Mouse (Mus musculus) intestine, embryonic 16.5 days (tissue): ENCODE measurements around the gene 3110040M04Rik. TPM values are rescaled to one million over a fixed set of nuclear protein-coding genes. Genes with fewer than 3 reads are reported as not detected.
"Not testable (repeated sequence)": the region's sequence is repeated elsewhere in the genome, so short reads cannot be mapped to it uniquely, and the experiment has no call there.

ENCODE experiments used
- ATAC-seq: fragments of 200-750 bp; cut with Nextera tagmentation; 2 replicates; pipeline ENCODE4 v1.8.0; 2017; ENCODE audit warnings: moderate TSS enrichment, moderate library complexity
- H3K27ac ChIP-seq: fragments of 300-500 bp; sonication (generic); 2 replicates; pipeline ENCODE4 v1.5.1; 2014; ENCODE audit warnings: mild to moderate bottlenecking, low read length
- H3K27me3 ChIP-seq: fragments of 300-500 bp; sonication (generic); replicated peaks from 2 replicates; pipeline ENCODE4 v1.6.1; 2014; ENCODE audit warnings: low read length, control low read depth, mixed read lengths; ENCODE audit not compliant: control insufficient read depth, insufficient read depth
- H3K36me3 ChIP-seq: fragments of 300-500 bp; sonication (generic); 2 replicates; pipeline ENCODE4 v1.6.1; 2014; ENCODE audit warnings: low read length, control low read depth; ENCODE audit not compliant: control insufficient read depth, insufficient read depth
- H3K4me1 ChIP-seq: fragments of 300-500 bp; sonication (generic); 2 replicates; pipeline ENCODE4 v1.6.1; 2014; ENCODE audit warnings: low read length, control low read depth, mixed read lengths; ENCODE audit not compliant: control insufficient read depth, insufficient read depth
- H3K4me2 ChIP-seq: fragments of 300-500 bp; sonication (generic); 2 replicates; pipeline ENCODE4 v1.6.1; 2014; ENCODE audit warnings: low read depth, low read length, control low read depth
- H3K4me3 ChIP-seq: fragments of 300-500 bp; sonication (generic); 2 replicates; pipeline ENCODE4 v1.5.1; 2014; ENCODE audit warnings: mild to moderate bottlenecking, low read length
- H3K9ac ChIP-seq: fragments of 300-500 bp; sonication (generic); 2 replicates; pipeline ENCODE4 v1.6.1; 2014; ENCODE audit warnings: low read depth, low read length
- H3K9me3 ChIP-seq: fragments of 300-500 bp; sonication (generic); 2 replicates; pipeline ENCODE4 v1.6.1; 2016; ENCODE audit warnings: low read length, control low read depth; ENCODE audit not compliant: control insufficient read depth
- WGBS: fragments of 180-500 bp; shearing (Covaris S2); extraction: QIAGEN DNeasy Blood & Tissue Kit; methylation state at CpG from one replicate; pipeline ENCODE4 v1.1.7; 2014; 5-methylcytosine and 5-hydroxymethylcytosine counted together
- polyA plus RNA-seq: library from polyadenylated mRNA; unstranded; fragments of >200 nt; fragmentation: Nextera tagmentation; extraction: Ambion mirVana; gene quantifications from 2 replicates; pipeline ENCODE4 v1.2.1, GENCODE M21; 2015

The 3110040M04Rik gene
- polyA plus RNA-seq, 1 experiment from 2014 or later = not detected

DNA sequence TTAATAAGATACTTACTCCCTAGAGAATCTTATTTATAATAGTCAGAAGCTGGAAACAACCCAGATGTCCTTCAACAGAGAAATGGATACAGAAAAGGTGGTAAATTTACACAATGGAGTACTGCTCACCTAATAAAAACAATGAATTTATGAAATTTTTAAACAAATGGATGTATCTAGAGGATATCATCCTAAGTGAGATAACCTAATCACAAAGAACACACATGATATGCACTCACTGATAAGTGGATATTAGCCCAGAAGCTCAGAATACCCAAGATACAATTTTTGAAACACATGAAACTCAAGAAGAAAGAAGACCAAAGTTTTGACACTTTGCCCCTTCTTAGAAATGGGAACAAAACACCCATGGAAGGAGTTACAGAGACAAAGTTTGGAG is 5.0 kb downstream of the 3110040M04Rik start:
- ATAC-seq, H3K36me3 ChIP-seq, H3K27me3 ChIP-seq, H3K4me1 ChIP-seq, H3K9ac ChIP-seq, H3K9me3 ChIP-seq, H3K4me2 ChIP-seq, H3K27ac ChIP-seq, H3K4me3 ChIP-seq: not testable (repeated sequence)

GRCm38 (mm10) chr1:151209824-151210355 is 6.0 kb downstream of the 3110040M04Rik start, which contains the start of gene Gm47996:
Gm47996 (plus strand) TSS chr1:151210131.
- not testable (repeated sequence) for H3K4me1 ChIP-seq, H3K9ac ChIP-seq, H3K36me3 ChIP-seq, H3K27me3 ChIP-seq, H3K4me3 ChIP-seq, H3K9me3 ChIP-seq, ATAC-seq, H3K4me2 ChIP-seq, H3K27ac ChIP-seq
- WGBS = 88% methylated on average over 4 of the region's 8 CpGs

GRCm38 (mm10) chr1:151211666-151212065 is 7.7 kb downstream of the 3110040M04Rik start:
- H3K36me3 ChIP-seq, H3K27ac ChIP-seq, H3K9me3 ChIP-seq, H3K4me1 ChIP-seq, H3K4me2 ChIP-seq, H3K9ac ChIP-seq, ATAC-seq, H3K27me3 ChIP-seq, H3K4me3 ChIP-seq: not testable (repeated sequence)
- WGBS = 87% methylated on average over 5 of the region's 5 CpGs

GRCm38 (mm10) chr1:151214862-151215261 is 10.9 kb downstream of the 3110040M04Rik start:
- ATAC-seq = no peak
- Histone ChIP-seq H3K9ac (no peak overlapping the region), H3K4me3 (no peak overlapping the region), H3K27me3 (no peaks in the 10 kb centered on the region), H3K4me2 (no peak overlapping the region), H3K4me1 (peaks cover 7% of the 10 kb centered on the region; the same call in 1 of the 2 replicates), H3K36me3 (no peaks in the 10 kb centered on the region), H3K9me3 (no peaks in the 10 kb centered on the region), H3K27ac (no peak overlapping the region)
- 77% methylated on average over 2 of the region's 2 CpGs for WGBS

DNA sequence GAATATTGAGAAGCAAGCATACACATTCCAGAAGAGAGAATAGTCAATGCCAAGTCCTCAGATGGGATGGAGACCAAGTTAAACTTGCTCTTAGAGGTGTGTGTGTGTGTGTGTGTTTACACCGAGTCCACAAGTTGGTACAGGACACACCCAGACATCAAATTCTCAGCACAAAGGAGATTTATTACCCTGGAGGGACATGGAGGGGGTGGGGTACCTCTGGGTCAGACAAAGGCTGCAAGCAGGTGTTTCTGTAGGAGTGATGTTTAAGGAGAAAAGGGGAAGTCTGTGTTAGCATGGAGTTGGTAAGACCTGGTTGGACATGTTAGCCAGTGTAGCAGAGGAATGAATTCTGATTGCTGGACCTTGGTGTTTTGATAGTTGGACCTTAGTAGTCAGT is 12.1 kb downstream of the 3110040M04Rik start:
- Histone ChIP-seq H3K27me3 (no peaks in the 10 kb centered on the region), H3K27ac (peak overlapping the region; percentile 49)
- WGBS = 42% methylated on average over 1 of the region's 1 CpGs

DNA sequence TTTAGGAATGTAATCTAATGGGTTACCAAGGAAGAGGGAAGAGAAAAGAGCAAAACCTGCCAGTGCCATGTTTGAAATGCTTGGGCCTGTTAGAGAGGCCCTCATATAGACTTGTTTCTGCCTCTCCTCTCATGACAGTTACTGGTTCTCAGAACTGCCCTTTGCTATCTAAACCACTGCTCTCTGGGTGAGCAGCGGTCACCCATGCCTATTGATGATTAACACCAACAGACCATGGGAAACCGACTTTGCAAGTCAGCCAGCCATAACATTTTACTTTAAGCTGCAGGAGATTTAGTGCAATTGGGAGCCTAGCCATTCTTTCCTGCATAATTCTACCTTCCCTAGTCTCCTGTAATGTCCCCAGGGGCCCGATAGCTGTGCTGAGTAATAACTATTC is 12.5 kb downstream of the 3110040M04Rik start:
- no peak overlapping the region for H3K4me3 ChIP-seq
- ATAC-seq = peak; percentile 75
- no peaks in the 10 kb centered on the region for H3K36me3 ChIP-seq
- H3K9me3 ChIP-seq = no peaks in the 10 kb centered on the region
- peak overlapping the region; percentile 49 for H3K27ac ChIP-seq
- H3K4me1 ChIP-seq = peaks cover 7% of the 10 kb centered on the region; the same call in 1 of the 2 replicates
- no peaks in the 10 kb centered on the region for H3K27me3 ChIP-seq
- H3K9ac ChIP-seq = no peak overlapping the region
- WGBS = 51% methylated on average over 3 of the region's 3 CpGs
- no peak overlapping the region for H3K4me2 ChIP-seq

More for the DNA sequence above, 12.1 kb downstream of the 3110040M04Rik start:
- Histone ChIP-seq H3K4me3 (no peak overlapping the region), H3K36me3 (no peaks in the 10 kb centered on the region), H3K9me3 (no peaks in the 10 kb centered on the region), H3K4me1 (peaks cover 7% of the 10 kb centered on the region; the same call in 1 of the 2 replicates), H3K4me2 (no peak overlapping the region), H3K9ac (no peak overlapping the region)
- ATAC-seq = peak; percentile 86

GRCm38 (mm10) chr1:151219045-151219444 is 15.1 kb downstream of the 3110040M04Rik start:
- Histone ChIP-seq H3K4me3 (no peak overlapping the region), H3K27ac (no peak overlapping the region), H3K27me3 (no peaks in the 10 kb centered on the region), H3K9me3 (no peaks in the 10 kb centered on the region), H3K4me1 (peaks cover 7% of the 10 kb centered on the region; the same call in 1 of the 2 replicates), H3K4me2 (no peak overlapping the region), H3K9ac (no peak overlapping the region), H3K36me3 (no peaks in the 10 kb centered on the region)
- 92% methylated on average over 5 of the region's 5 CpGs for WGBS
- no peak for ATAC-seq

- no peaks in the 10 kb centered on the region for H3K36me3 ChIP-seq
- 77% methylated on average over 7 of the region's 7 CpGs for WGBS
- no peaks in the 10 kb centered on the region for H3K9me3 ChIP-seq
- H3K27me3 ChIP-seq = no peaks in the 10 kb centered on the region
- ATAC-seq = no peak
- H3K27ac ChIP-seq = no peak overlapping the region
- H3K4me1 ChIP-seq = peaks cover 7% of the 10 kb centered on the region; the same call in 1 of the 2 replicates
- no peak overlapping the region for H3K9ac ChIP-seq
- no peak overlapping the region for H3K4me3 ChIP-seq
- H3K4me2 ChIP-seq = no peak overlapping the region
Observed at GRCm38 (mm10) chr1:151220098-151220497, 16.2 kb downstream of the 3110040M04Rik start.

DNA sequence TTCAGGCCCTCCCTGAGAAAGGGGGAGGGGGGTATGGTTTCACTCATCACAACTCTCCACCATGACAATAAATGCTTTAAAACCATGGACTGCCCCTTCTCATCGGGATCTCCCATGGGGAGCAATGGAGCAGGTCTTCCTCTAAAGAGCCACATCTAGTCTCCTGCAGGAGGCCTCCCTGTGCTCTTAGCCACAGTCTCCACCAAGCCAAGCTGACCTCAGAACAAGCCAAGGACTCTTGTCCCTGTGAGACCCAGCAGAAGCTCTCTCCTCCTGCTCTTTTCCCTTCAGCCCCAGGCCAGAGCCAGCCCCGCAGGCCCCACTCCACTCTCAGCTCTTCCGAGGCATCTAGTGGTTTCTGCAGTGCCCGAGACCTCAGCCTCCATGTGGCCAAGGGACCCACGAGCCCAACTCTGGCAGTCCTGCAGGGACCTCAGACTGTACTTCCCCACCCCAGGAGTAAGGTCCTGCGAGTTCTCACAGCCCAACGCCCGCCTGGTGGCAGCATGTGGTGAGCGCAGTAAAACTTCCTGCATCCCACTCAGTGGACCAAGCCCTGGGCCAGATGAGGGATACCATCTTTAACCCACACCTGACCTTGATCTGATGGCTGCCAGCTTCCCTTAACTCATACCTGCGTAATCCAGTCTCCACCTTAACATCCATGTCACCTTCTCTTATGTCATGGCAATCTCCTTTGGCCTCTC is 18.8 kb downstream of the 3110040M04Rik start:
- H3K4me1 ChIP-seq = no peaks in the 10 kb centered on the region
- 87% methylated on average over 10 of the region's 10 CpGs for WGBS
- no peaks in the 10 kb centered on the region for H3K9me3 ChIP-seq
- no peak overlapping the region for H3K4me3 ChIP-seq
- no peak for ATAC-seq
- no peaks in the 10 kb centered on the region for H3K27me3 ChIP-seq
- H3K4me2 ChIP-seq = no peak overlapping the region
- no peak overlapping the region for H3K27ac ChIP-seq
- H3K36me3 ChIP-seq = no peaks in the 10 kb centered on the region
- no peak overlapping the region for H3K9ac ChIP-seq
